Mouse (Mus musculus) kidney, embryonic 16.5 days (tissue): ENCODE measurements around the gene Gm21256. TPM values are rescaled to one million over a fixed set of nuclear protein-coding genes. Genes with fewer than 3 reads are reported as not detected.
"Not testable (repeated sequence)": the region's sequence is repeated elsewhere in the genome, so short reads cannot be mapped to it uniquely, and the experiment has no call there.

Experiments used
- ATAC-seq: fragments of 200-750 bp; cut with Nextera tagmentation; 2 replicates; pipeline ENCODE4 v1.8.0; 2017; ENCODE audit warnings: moderate TSS enrichment; ENCODE audit not compliant: low FRiP score, low TSS enrichment
- H3K27ac ChIP-seq: fragments of 300-500 bp; sonication (generic); 2 replicates; pipeline ENCODE4 v1.5.1; 2014; ENCODE audit warnings: low read length
- H3K27me3 ChIP-seq: fragments of 300-500 bp; sonication (generic); 2 replicates; pipeline ENCODE4 v1.6.1; 2014; ENCODE audit warnings: low read length, control low read depth, mixed read lengths; ENCODE audit not compliant: insufficient read depth
- H3K36me3 ChIP-seq: fragments of 300-500 bp; sonication (generic); 2 replicates; pipeline ENCODE4 v1.6.1; 2014; ENCODE audit warnings: low read length, control low read depth, mixed read lengths; ENCODE audit not compliant: insufficient read depth
- H3K4me1 ChIP-seq: fragments of 300-500 bp; sonication (generic); 2 replicates; pipeline ENCODE4 v1.6.1; 2014; ENCODE audit warnings: low read length, control low read depth, mixed read lengths; ENCODE audit not compliant: insufficient read depth
- H3K4me2 ChIP-seq: fragments of 300-500 bp; sonication (generic); replicated peaks from 2 replicates; pipeline ENCODE4 v1.6.1; 2014; ENCODE audit warnings: low read depth, low read length
- H3K4me3 ChIP-seq: fragments of 300-500 bp; sonication (generic); 2 replicates; pipeline ENCODE4 v1.5.1; 2014; ENCODE audit warnings: mild to moderate bottlenecking, low read length
- H3K9ac ChIP-seq: fragments of 300-500 bp; sonication (generic); replicated peaks from 2 replicates; pipeline ENCODE4 v1.6.1; 2014; ENCODE audit warnings: low read length
- H3K9me3 ChIP-seq: fragments of 300-500 bp; sonication (generic); 2 replicates; pipeline ENCODE4 v1.6.1; 2016; ENCODE audit warnings: low read length, control low read depth
- WGBS: fragments of 180-500 bp; shearing (Covaris S2); extraction: QIAGEN DNeasy Blood & Tissue Kit; methylation state at CpG from one replicate; pipeline ENCODE4 v1.1.7; 2014; 5-methylcytosine and 5-hydroxymethylcytosine counted together
- polyA plus RNA-seq: library from polyadenylated mRNA; unstranded; fragments of >200 nt; fragmentation: Nextera tagmentation; extraction: Ambion mirVana; gene quantifications from 2 replicates; pipeline ENCODE4 v1.2.1, GENCODE M21; 2015

Gene Gm21256
- not detected in 2 replicates for polyA plus RNA-seq

- H3K9ac ChIP-seq, H3K9me3 ChIP-seq, H3K4me2 ChIP-seq, H3K36me3 ChIP-seq, H3K27me3 ChIP-seq, H3K4me3 ChIP-seq, H3K27ac ChIP-seq, H3K4me1 ChIP-seq, ATAC-seq: not testable (repeated sequence)
- WGBS, result no CpG with 5 or more reads among the region's 7 CpGs
Measured at GRCm38 (mm10) chrY:47450660-47451059, at the start of gene Gm21256. Gene Gm21256, plus strand, starts transcription at chrY:47450960.

Other genes with a start within 250 kb of the Gm21256 start
- not detected in 2 replicates for gene Gm21170, start 240.1 kb downstream of the Gm21256 start, polyA plus RNA-seq